Mouse (Mus musculus) heart, postnatal 10 days (tissue): ENCODE results near the gene Ces2f. TPM values are rescaled to one million over a fixed set of nuclear protein-coding genes. Genes with fewer than 3 reads are reported as not detected.
A peak's percentile ranks its signal among the peaks of the same experiment; 100 is the strongest.
"Not testable (repeated sequence)": the region's sequence is repeated elsewhere in the genome, so short reads cannot be mapped to it uniquely, and the experiment has no call there.

Experiments
- DNase-seq, 2 experiments: peaks; one replicate each; pipeline ENCODE4 v3.0.0; 2021
- intact Hi-C: fragments of 180-260 bp; cut with DNase I; formaldehyde crosslinking; loops from one replicate; pipeline ENCODE4 v1.15.1; 2025
- total RNA-seq, 2 experiments: library from RNA; stranded (reverse); gene quantifications; 2 replicates each; pipeline ENCODE4 v1.2.3; 2021

Ces2f gene
- not detected for total RNA-seq

GRCm38 (mm10) chr8:104947056-104947455 lies at the start of gene Ces2f:
Gene Ces2f, plus strand, starts transcription at chr8:104947356.
- intact Hi-C loops = loop anchor here (5.0 kb wide), 1 partner anchor 270 kb away; no protein-coding TSS in a partner anchor
- no peak for DNase-seq

DNA sequence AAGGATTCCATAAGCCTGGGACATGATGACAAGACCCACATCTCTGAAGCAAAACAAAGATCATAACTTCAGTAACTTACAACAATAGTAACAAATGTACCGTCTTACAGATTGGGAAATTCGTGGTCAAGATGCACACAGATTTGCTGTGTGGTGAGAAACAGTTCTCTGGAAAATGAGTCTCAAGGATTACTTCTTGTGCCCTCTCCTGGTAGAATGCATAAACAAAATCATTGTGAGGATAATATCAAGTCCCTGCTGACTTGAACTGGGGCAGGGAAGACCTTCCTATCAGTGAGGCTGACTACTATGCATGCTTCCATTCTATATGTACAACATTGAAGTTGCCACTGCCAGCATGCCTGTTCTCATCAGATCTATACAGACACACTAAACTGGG lies 45.4 kb upstream of the Ces2f start:
- no peak for DNase-seq
- intact Hi-C loops = loop anchor here (5.0 kb wide), 1 partner anchor 244 kb away; no protein-coding TSS in a partner anchor

DNA sequence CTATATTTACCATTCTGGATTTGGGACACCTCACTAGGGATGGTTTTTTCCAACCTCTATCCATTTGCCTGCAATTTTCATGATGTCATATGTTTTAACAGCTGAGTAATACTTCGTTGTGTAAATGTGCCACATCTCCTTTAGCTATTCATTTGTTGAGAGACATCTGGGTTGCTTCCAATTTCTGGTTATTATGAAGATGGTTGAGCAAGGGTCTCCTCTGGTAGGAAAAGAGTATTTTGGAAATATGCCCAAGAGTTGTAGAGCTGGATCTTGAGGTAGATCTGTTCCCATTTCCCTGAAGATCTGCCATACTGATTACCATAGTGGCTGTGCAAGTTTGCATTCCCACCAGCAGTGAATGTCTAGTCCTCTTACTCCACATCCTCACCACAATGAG lies 40.0 kb upstream of the Ces2f start:
- no peak for DNase-seq
- intact Hi-C loops = no loop called here

- peak; percentile 28 to 34 for DNase-seq
- intact Hi-C loops = not testable (repeated sequence)
Observed at GRCm38 (mm10) chr8:104909021-104909420, 38.1 kb upstream of the Ces2f start.

DNA sequence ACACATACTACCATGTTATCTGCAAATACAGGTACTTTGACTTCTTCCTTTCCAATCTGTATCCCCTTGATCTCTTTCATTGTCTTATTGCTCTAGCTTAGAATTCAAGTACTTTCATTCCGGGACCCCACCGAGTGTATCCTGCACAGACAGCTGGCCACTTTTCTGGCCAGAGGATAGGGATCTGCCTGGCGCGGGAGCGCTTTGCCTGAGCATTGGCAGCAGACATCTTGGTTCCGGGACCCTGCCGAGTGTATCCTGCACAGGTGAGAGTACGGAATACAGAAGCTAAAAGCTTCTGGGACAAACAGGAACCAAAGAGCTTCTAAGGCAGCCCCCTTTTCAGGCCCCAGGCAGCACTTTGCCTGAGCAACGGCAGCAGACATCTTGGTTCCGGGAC lies 37.5 kb upstream of the Ces2f start:
- intact Hi-C loops, DNase-seq: not testable (repeated sequence)

DNA sequence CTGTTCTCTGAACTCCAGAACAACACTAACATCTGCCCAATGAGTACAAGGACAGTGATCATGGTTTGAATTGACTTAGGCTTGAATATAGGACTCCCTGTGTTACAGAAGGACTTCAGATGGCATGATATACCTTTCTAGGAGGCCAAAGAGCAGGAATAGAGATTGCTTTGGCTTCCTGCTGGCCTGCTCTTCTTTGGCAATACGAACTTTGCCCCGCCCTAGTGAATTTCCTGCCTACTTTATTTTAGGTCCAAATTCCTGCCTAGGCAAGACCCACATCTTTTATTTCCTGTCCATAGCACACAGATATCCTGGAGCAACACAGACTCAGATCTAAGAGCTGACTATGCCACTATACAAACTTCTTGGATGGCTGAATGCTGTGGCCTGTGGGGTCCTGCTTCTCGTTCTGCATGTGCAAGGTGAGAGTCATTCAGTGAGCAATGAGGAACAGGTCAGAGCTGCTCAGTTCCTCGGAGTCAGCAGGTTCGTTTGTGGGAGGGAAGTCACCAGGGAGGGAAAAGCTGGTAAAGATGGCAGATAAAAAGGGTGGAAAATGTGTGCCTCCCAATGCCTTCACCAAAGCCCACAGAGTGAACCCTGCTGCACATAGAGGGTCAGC lies 21.1 kb upstream of the Ces2f start, which contains the start of gene Ces2e:
Gene Ces2e (plus strand): TSS at position 289 of the 625 bp plus-strand sequence.
- peak in 1 of 2 experiments; percentile 1 for DNase-seq
- intact Hi-C loops = no loop called here

GRCm38 (mm10) chr8:104927301-104927700 lies 19.9 kb upstream of the Ces2f start:
- no peak for DNase-seq
- intact Hi-C loops = no loop called here

DNA sequence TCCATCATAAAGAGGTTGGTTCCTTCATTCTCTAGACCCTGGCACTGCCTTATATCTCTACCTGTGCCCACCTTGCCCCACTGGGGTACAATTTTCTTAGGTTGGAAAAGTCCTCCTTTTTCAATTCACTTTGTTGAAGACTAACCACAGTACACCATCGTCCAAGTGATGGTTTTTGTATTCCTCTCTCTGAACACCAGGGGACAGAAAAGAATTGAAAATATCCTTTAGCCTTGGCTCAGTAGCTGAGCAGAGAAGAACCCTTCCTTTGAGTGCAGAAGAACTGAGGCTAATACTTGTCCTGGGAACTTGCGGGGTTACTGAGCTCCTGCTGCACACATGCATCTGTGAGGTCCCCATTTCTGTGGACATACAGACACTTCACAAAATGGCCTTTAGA lies 2.5 kb upstream of the Ces2f start:
- DNase-seq = no peak
- intact Hi-C loops = loop anchor here (5.0 kb wide), 1 partner anchor 273 kb away; no protein-coding TSS in a partner anchor

GRCm38 (mm10) chr8:104949031-104949430 lies 1.9 kb downstream of the Ces2f start:
- intact Hi-C loops = loop anchor here (5.0 kb wide), 1 partner anchor 268 kb away; no protein-coding TSS in a partner anchor
- DNase-seq = no peak

DNA sequence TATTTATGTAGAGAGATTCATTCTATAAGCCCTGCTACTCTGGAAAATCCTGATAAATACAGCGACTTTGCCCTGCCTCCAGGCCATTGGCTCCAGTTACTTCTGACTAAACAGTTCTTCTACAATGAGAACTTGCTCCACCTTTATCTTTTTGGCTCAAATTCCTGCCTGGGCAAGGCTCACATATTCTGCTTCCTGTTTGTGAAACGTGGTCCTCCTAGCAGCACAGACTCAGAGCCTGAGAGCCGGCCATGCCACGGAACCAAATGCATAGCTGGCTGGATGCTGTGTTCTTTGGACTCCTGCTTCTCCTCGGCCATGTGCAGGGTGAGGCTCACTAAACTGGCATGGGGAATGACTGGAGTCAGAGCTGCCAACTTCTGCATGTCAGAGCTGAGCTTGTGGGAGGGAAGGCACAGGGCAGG lies 14.4 kb downstream of the Ces2f start, which contains the start of gene Ces2g:
Gene Ces2g (plus strand): TSS at position 182 of the 425 bp plus-strand sequence.
- DNase-seq = peak; percentile 76 to 79
- intact Hi-C loops = no loop called here

- intact Hi-C loops = no loop called here
- no peak for DNase-seq
Observed at GRCm38 (mm10) chr8:104962229-104962901, 15.2 kb downstream of the Ces2f start.

- DNase-seq = no peak
- intact Hi-C loops = no loop called here
Observed at GRCm38 (mm10) chr8:104963375-104963894, 16.3 kb downstream of the Ces2f start.

- no peak for DNase-seq
- intact Hi-C loops = no loop called here
Observed at GRCm38 (mm10) chr8:104984126-104984525, 37.0 kb downstream of the Ces2f start.

DNA sequence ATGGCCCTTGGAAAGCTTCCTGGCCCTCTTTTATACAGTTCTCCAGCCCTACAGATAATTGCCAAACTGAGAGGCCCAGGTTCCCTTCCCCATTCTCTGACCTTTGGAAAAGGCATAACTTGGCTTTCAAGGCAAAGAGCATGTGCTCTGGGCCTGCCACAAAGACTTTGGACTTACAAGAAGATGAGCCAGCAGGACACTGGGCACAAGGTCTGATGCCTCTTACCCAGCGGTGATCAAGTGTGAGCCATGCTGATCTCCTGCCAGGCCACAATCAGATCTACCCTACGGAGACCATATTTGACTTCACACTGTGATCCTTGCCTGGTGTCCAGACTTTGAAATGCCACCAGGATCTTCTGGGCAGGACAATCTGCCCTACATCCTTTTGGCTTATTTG lies 37.8 kb downstream of the Ces2f start:
- DNase-seq = no peak
- intact Hi-C loops = no loop called here

- DNase-seq = no peak
- intact Hi-C loops = no loop called here
Observed at GRCm38 (mm10) chr8:104998191-104998590, 51.0 kb downstream of the Ces2f start.

GRCm38 (mm10) chr8:104999183-104999582 lies 52.0 kb downstream of the Ces2f start:
- intact Hi-C loops = no loop called here
- DNase-seq = no peak

DNA sequence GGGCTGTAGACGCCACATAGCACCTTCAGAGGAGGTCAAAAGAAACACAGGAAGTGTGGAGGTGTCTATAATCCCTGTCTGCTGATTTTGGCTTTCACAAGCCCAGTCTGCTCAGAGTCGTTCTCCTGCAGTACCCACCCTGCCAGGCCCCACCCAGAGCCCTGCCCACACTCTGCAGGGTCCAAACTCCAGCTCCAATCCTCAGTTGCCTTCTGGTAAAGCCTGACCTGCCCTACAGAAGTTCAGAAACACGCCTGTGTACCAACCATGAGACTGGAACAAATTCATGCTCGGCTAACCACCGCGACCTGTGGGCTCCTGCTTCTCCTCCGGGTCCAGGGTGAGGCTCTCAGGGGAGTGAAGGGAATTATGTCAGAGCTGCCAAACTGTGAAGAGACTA lies 53.4 kb downstream of the Ces2f start, which contains the start of gene Ces2h:
Gene Ces2h (plus strand): TSS at position 268 of the 400 bp plus-strand sequence.
- intact Hi-C loops = no loop called here
- DNase-seq = no peak

Other genes starting within 250 kb of the Ces2f start
- gene Ces2a, start 213.4 kb upstream of the Ces2f start, total RNA-seq = not detected
- under 1 TPM; 0.25 to 0.34 TPM for gene Ces2b, start 115.8 kb upstream of the Ces2f start, total RNA-seq
- gene Ces2c, start 100.3 kb upstream of the Ces2f start, total RNA-seq = not detected
- under 1 TPM; 0.62 to 0.79 TPM for gene Ces2e, start 21.1 kb upstream of the Ces2f start, total RNA-seq
- 1 to 10 TPM; 2.9 to 4.7 TPM for gene Ces2g, start 14.4 kb downstream of the Ces2f start, total RNA-seq
- gene Ces2h, start 53.5 kb downstream of the Ces2f start, total RNA-seq = not detected
- not detected for gene Ces3a, start 101.2 kb downstream of the Ces2f start, total RNA-seq
- under 1 TPM in 1 of 2 experiments, not detected in 1; 0.10 TPM for gene Ces3b, start 136.4 kb downstream of the Ces2f start, total RNA-seq
- not detected for gene Ces4a, start 184.4 kb downstream of the Ces2f start, total RNA-seq
- gene Cbfb, start 223.3 kb downstream of the Ces2f start, total RNA-seq = 10 to 100 TPM; 32.4 to 37.0 TPM